Mouse (Mus musculus) A20 (cell line): ENCODE measurements at regions not wholly inside any gene's neighbourhood (a gene's known extent, or its start where the extent isn't known, plus 50 kb on each side); places are given as distances from the start of the nearest gene placed in this dataset.
A peak's percentile ranks its signal among the peaks of the same experiment; 100 is the strongest.

Experiments used
- DNase-seq: peaks from one replicate; pipeline ENCODE4 v3.0.0-alpha.2; 2011; ENCODE audit warnings: low read depth, low spot score

DNA sequence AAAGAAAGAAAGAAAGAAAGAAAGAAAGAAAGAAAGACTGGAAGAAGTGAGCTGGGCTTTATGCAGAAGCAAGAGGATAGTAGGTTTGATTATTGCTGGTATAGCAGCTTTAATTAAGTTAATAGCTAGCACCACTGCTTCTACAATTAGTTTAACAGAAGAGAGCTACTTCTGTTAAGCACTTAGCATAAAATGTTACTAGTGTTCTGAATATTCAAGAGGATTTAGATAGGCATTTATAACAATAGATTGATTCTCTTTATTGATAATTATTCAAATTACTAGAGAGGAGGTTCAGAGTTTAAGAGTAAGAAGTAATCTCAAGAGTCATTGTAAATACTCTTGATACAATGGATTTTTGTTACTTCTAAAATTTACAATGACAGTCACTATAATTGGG, 346.1 kb upstream of the Pdgfd start:
- DNase-seq: no peak

GRCm38 (mm10) chr9:5828871-5829270, 339.5 kb upstream of the Pdgfd start:
- DNase-seq: no peak

DNA sequence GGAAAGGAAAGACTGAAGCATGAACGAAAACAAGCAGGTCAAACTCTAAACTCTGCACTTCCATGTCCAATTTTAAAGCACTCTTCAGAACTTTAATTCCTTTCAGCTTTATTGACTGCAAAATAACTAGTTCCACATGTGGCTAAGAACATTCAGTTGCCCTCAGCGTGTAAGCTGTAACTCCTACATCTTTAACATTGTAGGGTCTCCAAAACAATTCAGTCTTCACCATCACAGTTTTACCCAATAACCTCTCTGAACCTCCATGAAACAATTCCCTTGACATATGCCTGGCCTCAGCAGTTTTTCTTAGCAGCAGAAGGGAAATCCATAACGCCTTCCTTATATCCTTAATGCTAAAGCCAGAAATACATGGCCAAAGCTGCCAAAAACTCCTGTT, 326.0 kb upstream of the Pdgfd start:
- DNase-seq: no peak

- DNase-seq: peak; percentile 37
Measured at GRCm38 (mm10) chr9:5879725-5880124, 288.7 kb upstream of the Pdgfd start.

DNA sequence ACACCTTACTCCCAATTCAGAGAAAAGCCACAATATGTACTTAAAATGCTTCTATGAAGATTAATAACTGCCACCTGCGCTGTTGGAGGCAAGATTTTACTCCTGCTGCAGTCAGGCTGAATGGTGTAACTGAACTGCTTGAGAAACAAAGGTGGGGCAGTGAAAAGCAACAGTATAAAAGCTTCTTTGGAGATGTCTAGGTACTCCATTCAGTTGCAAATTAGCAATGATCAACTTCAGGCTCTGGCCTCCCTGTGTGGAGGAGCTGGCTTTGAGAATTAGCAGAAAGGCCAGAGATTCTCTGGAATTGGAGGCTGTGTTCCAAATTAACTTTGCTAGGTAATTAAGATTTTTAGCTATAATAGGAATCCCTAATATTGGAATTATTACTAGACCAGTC, 245.9 kb upstream of the Pdgfd start:
- no peak for DNase-seq

- no peak for DNase-seq
Measured at GRCm38 (mm10) chr9:5928166-5928850, 240.1 kb upstream of the Pdgfd start.

DNA sequence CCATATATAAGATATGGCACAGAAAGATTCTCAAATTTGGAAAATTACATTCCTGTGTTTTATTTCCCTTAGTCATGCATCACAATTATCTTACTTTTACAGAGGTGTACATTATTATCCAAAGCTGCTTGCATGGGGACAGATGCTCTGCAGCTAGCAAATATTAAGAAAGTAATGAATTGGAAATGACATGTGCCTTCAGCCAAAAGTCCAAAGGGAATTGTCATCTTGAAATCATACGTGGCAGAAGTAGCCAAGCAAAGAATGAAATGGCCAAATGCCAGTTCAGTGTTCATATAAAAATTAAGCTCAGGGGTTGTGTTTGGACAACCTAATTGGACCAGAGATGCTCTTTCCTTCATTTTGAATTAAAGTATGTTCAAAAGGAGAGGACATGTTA, 196.1 kb upstream of the Pdgfd start:
- no peak for DNase-seq
